Mouse (Mus musculus) lung, postnatal 0 days (tissue): Measurements from ENCODE around the gene Slc26a11. TPM values are rescaled to one million over a fixed set of nuclear protein-coding genes. Genes with fewer than 3 reads are reported as not detected.

ENCODE experiments used
- ATAC-seq: fragments of 200-750 bp; cut with Nextera tagmentation; 2 replicates; pipeline ENCODE4 v1.8.0; 2017; ENCODE audit warnings: moderate library complexity
- DNase-seq: peaks from one replicate; pipeline ENCODE4 v3.0.0-alpha.2; 2016; ENCODE audit warnings: low spot score
- H3K27ac ChIP-seq: fragments of 300-500 bp; sonication (generic); 2 replicates; pipeline ENCODE4 v1.5.1; 2014; ENCODE audit warnings: antibody characterized with exemption, mild to moderate bottlenecking, low read length, mixed read lengths
- H3K27me3 ChIP-seq: fragments of 300-500 bp; sonication (generic); replicated peaks from 2 replicates; pipeline ENCODE4 v1.6.1; 2014; ENCODE audit warnings: low read length, mixed read lengths; ENCODE audit not compliant: insufficient read depth
- H3K36me3 ChIP-seq: fragments of 300-500 bp; sonication (generic); 2 replicates; pipeline ENCODE4 v1.6.1; 2014; ENCODE audit warnings: low read length, mixed read lengths; ENCODE audit not compliant: insufficient read depth
- H3K4me1 ChIP-seq: fragments of 300-500 bp; sonication (generic); 2 replicates; pipeline ENCODE4 v1.6.1; 2014; ENCODE audit warnings: antibody characterized with exemption, low read depth, low read length, mixed read lengths; ENCODE audit not compliant: insufficient read depth
- H3K4me2 ChIP-seq: fragments of 300-500 bp; sonication (generic); replicated peaks from 2 replicates; pipeline ENCODE4 v1.6.1; 2014; ENCODE audit warnings: low read depth, mild to moderate bottlenecking, low read length, moderate library complexity, mixed read lengths
- H3K4me3 ChIP-seq: fragments of 300-500 bp; sonication (generic); 2 replicates; pipeline ENCODE4 v1.5.1; 2014; ENCODE audit warnings: low read depth, low read length
- H3K9ac ChIP-seq: fragments of 300-500 bp; sonication (generic); replicated peaks from 2 replicates; pipeline ENCODE4 v1.6.1; 2014; ENCODE audit warnings: low read depth, mild to moderate bottlenecking
- H3K9me3 ChIP-seq: fragments of 300-500 bp; sonication (generic); 2 replicates; pipeline ENCODE4 v1.6.1; 2016; ENCODE audit warnings: low read length, mixed read lengths
- CTCF ChIP-seq: IDR thresholded peaks from 2 replicates; pipeline ENCODE4 v1.5.1; 2016; ENCODE audit warnings: antibody characterized with exemption, mild to moderate bottlenecking
- EP300 ChIP-seq: IDR thresholded peaks from 2 replicates; pipeline ENCODE4 v1.6.1; 2016; ENCODE audit warnings: antibody characterized with exemption, mild to moderate bottlenecking, control low read depth
- WGBS: fragments of 180-500 bp; shearing (Covaris S2); extraction: QIAGEN DNeasy Blood & Tissue Kit; methylation state at CpG from one replicate; pipeline ENCODE4 v1.1.7; 2014; 5-methylcytosine and 5-hydroxymethylcytosine counted together
- polyA plus RNA-seq: library from polyadenylated mRNA; unstranded; fragments of >200 nt; fragmentation: Nextera tagmentation; extraction: Ambion mirVana; gene quantifications from 2 replicates; pipeline ENCODE4 v1.2.1, GENCODE M21; 2015

Gene Slc26a11
- polyA plus RNA-seq, 1 experiment from 2014 or later: 11.6 TPM

- Histone ChIP-seq H3K4me2 (no peak overlapping the region), H3K27me3 (no peaks in the 10 kb centered on the region), H3K27ac (peak overlapping the region; percentile 20; the same call in 1 of the 2 replicates), H3K4me3 (no peak overlapping the region), H3K4me1 (no peaks in the 10 kb centered on the region), H3K9ac (no peak overlapping the region), H3K9me3 (no peaks in the 10 kb centered on the region), H3K36me3 (peaks cover 5% of the 10 kb centered on the region; the same call in 1 of the 2 replicates)
- DNase-seq (peak; percentile 53), ATAC-seq (peak; percentile 70)
- WGBS: 44% methylated on average over 6 of the region's 6 CpGs
- TF ChIP-seq EP300 (0 out of 2 replicates have a peak, but pooled peaks have one; percentile 13), CTCF (no peak)
Measured at GRCm38 (mm10) chr11:119375425-119375824, 20.1 kb downstream of the Slc26a11 start.

- Histone ChIP-seq H3K9ac (no peak overlapping the region), H3K9me3 (no peaks in the 10 kb centered on the region), H3K4me3 (no peak overlapping the region), H3K27ac (no peak overlapping the region), H3K4me2 (no peak overlapping the region), H3K4me1 (no peaks in the 10 kb centered on the region), H3K36me3 (peaks cover 5% of the 10 kb centered on the region; the same call in 1 of the 2 replicates), H3K27me3 (no peaks in the 10 kb centered on the region)
- TF ChIP-seq EP300 (no peak), CTCF (no peak)
- 81% methylated on average over 11 of the region's 11 CpGs for WGBS
- 0 out of 2 replicates have a peak, but pooled peaks have one; percentile 12 for ATAC-seq
- no peak for DNase-seq
Measured at GRCm38 (mm10) chr11:119377326-119377725, 22.0 kb downstream of the Slc26a11 start.

DNA sequence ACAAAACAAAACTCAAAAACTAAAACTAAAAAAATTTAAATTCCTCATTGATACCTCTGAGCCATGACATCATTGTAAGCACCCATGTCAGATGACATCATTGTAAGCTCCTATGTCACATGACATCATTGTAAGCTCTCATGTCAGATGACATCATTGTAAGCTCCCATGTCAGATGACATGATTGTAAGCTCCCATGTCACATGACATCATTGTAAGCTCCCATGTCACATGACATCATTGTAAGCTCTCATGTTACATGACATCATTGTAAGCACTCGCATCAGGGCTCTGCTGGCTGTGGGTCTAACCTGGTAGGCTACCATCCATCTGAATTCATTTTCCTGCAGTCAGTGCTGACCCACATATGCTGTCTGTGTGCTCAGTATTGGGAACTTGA is 23.2 kb downstream of the Slc26a11 start:
- no peak for TF ChIP-seq EP300
- TF ChIP-seq CTCF: no peak
- H3K4me1 ChIP-seq: no peaks in the 10 kb centered on the region
- H3K36me3 ChIP-seq: peaks cover 5% of the 10 kb centered on the region; the same call in 1 of the 2 replicates
- DNase-seq (no peak), ATAC-seq (no peak)
- no peaks in the 10 kb centered on the region for H3K27me3 ChIP-seq
- no peak overlapping the region for H3K4me3 ChIP-seq
- H3K27ac ChIP-seq: no peak overlapping the region
- no peaks in the 10 kb centered on the region for H3K9me3 ChIP-seq
- no peak overlapping the region for H3K4me2 ChIP-seq
- 88% methylated on average over 1 of the region's 1 CpGs for WGBS
- H3K9ac ChIP-seq: no peak overlapping the region

DNA sequence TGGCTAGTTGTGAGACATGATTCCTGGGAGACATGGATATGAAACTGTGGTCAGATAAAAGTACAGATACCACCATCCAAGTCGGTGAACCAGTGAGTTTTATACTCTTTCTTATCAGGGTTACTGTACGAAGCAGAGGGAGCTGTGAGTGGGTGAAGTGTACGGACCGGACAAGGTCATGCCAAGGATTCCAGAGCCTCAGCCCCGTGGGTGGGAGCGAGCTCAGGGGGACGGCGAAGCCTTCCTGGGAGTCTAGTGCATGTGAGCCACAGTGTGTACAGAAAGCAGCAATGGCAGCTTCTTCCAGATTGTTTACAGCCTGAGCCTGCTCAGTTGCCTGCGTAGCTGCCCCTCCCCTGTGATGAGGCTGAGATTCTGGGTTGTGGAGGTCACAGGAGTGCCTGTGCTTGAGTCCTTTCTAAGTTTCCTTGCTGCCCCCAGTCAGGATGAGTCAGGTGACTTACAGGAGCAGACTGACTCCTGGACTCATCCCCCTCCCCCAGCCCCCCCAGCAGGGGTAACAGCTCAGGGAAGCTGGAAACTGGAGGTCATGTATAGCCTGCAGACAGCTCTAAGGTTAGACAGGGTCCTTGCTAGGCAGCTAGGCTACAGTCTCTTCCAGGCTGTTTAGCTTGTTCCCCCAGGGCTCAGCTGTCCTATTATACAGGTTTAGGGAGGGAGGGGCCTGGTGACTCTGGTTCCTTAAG is 26.4 kb downstream of the Slc26a11 start:
- 50% methylated on average over 9 of the region's 9 CpGs for WGBS
- Histone ChIP-seq H3K36me3 (0 out of 2 replicates have a peak, but pooled peaks cover 5% of the 10 kb centered on the region), H3K4me3 (no peak overlapping the region), H3K27me3 (no peaks in the 10 kb centered on the region), H3K4me1 (no peaks in the 10 kb centered on the region), H3K27ac (no peak overlapping the region), H3K4me2 (no peak overlapping the region), H3K9me3 (no peaks in the 10 kb centered on the region), H3K9ac (no peak overlapping the region)
- TF ChIP-seq CTCF: no peak
- TF ChIP-seq EP300: no peak
- DNase-seq: no peak
- ATAC-seq: no peak

- H3K4me3 ChIP-seq: no peak overlapping the region
- ATAC-seq (no peak), DNase-seq (no peak)
- H3K4me2 ChIP-seq: no peak overlapping the region
- no peaks in the 10 kb centered on the region for H3K4me1 ChIP-seq
- H3K27me3 ChIP-seq: no peaks in the 10 kb centered on the region
- H3K36me3 ChIP-seq: 0 out of 2 replicates have a peak, but pooled peaks cover 5% of the 10 kb centered on the region
- no peak overlapping the region for H3K27ac ChIP-seq
- no peaks in the 10 kb centered on the region for H3K9me3 ChIP-seq
- no peak overlapping the region for H3K9ac ChIP-seq
- TF ChIP-seq EP300 (no peak), CTCF (no peak)
- WGBS: 75% methylated on average over 6 of the region's 6 CpGs
Measured at GRCm38 (mm10) chr11:119382338-119382850, 27.0 kb downstream of the Slc26a11 start.

DNA sequence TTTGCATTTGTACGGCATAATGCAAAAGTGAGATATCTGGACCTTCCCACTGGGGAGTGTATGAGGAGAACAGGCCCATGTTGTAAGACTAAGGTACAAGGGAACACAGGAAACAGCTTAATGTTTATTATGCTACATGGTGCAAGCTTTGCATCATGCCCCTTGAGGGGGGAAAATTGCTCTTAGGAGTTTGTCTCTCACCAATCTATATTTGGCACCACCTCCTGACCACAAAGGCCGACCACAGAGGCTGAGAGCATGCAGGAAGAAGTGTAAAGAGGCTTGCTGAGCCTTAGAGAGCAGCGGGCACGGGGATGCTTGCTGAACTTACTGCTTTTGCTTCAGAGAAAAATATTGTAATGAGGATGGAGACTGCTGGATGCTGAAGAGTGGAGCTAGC is 29.5 kb downstream of the Slc26a11 start:
- H3K27me3 ChIP-seq: no peaks in the 10 kb centered on the region
- TF ChIP-seq CTCF: no peak
- no peak for TF ChIP-seq EP300
- H3K4me1 ChIP-seq: peaks cover 5% of the 10 kb centered on the region; the same call in 1 of the 2 replicates
- DNase-seq (no peak), ATAC-seq (no peak)
- 66% methylated on average over 4 of the region's 4 CpGs for WGBS
- no peak overlapping the region for H3K4me3 ChIP-seq
- no peak overlapping the region for H3K4me2 ChIP-seq
- no peak overlapping the region for H3K9ac ChIP-seq
- H3K9me3 ChIP-seq: no peaks in the 10 kb centered on the region
- no peak overlapping the region for H3K27ac ChIP-seq
- no peaks in the 10 kb centered on the region for H3K36me3 ChIP-seq
